Mouse (Mus musculus): ENCODE measurements around the gene Aurkb.

GRCm38 (mm10) chr11:69058729-69059356, 13.4 kb downstream of the Aurkb start:
- TF ChIP-seq POLR2A (IDR thresholded peaks at IDR 0.05; ENCODE audit: insufficient read depth, low read length): no peak
- no peak for TF ChIP-seq CTCF (IDR thresholded peaks at IDR 0.05; ENCODE audit: low read depth, low read length)
